Mouse (Mus musculus) embryonic facial prominence, embryonic 10.5 days (tissue): ENCODE results near the gene Pde8b. TPM values are rescaled to one million over a fixed set of nuclear protein-coding genes. Genes with fewer than 3 reads are reported as not detected.

Source experiments
- polyA plus RNA-seq: library from polyadenylated mRNA; unstranded; fragments of >200 nt; fragmentation: Nextera tagmentation; extraction: Ambion mirVana; gene quantifications from 2 replicates; pipeline ENCODE4 v1.2.1, GENCODE M21; 2016

Pde8b gene
- polyA plus RNA-seq, 1 experiment from 2014 or later = 1.1 TPM

Other genes starting within 250 kb of the Pde8b start
- gene Zbed3, start 73.3 kb upstream of the Pde8b start, polyA plus RNA-seq = 61.0 and 68.3 TPM in 2 replicates
- 38.0 and 38.1 TPM in 2 replicates for gene Aggf1, start 125.0 kb upstream of the Pde8b start, polyA plus RNA-seq
- 0.80 and 1.4 TPM in 2 replicates for gene Crhbp, start 194.6 kb upstream of the Pde8b start, polyA plus RNA-seq
- 0.60 TPM in 1 of 2 replicates, not detected in the other for gene S100z, start 228.4 kb upstream of the Pde8b start, polyA plus RNA-seq